Mouse (Mus musculus) liver, embryonic 15.5 days (tissue): ENCODE measurements around the gene Ube2n. TPM values are rescaled to one million over a fixed set of nuclear protein-coding genes. Genes with fewer than 3 reads are reported as not detected.

Experiments used
- ATAC-seq: fragments of 200-750 bp; cut with Nextera tagmentation; 2 replicates; pipeline ENCODE4 v1.8.0; 2017; ENCODE audit warnings: moderate number of reproducible peaks, mild to moderate bottlenecking, moderate library complexity; ENCODE audit not compliant: insufficient read depth
- H3K27ac ChIP-seq: fragments of 300-500 bp; sonication (generic); replicated peaks from 2 replicates; pipeline ENCODE4 v1.5.1; 2015; ENCODE audit warnings: mild to moderate bottlenecking, inconsistent platforms
- H3K27me3 ChIP-seq: fragments of 300-500 bp; sonication (generic); 2 replicates; pipeline ENCODE4 v1.6.1; 2015; ENCODE audit warnings: mild to moderate bottlenecking, inconsistent platforms
- H3K36me3 ChIP-seq: fragments of 300-500 bp; sonication (generic); replicated peaks from 2 replicates; pipeline ENCODE4 v1.6.1; 2015; ENCODE audit warnings: moderate library complexity, mild to moderate bottlenecking, inconsistent platforms
- H3K4me1 ChIP-seq: fragments of 300-500 bp; sonication (generic); replicated peaks from 2 replicates; pipeline ENCODE4 v1.6.1; 2015; ENCODE audit warnings: inconsistent platforms
- H3K4me2 ChIP-seq: fragments of 300-500 bp; sonication (generic); 2 replicates; pipeline ENCODE4 v1.6.1; 2015; ENCODE audit warnings: moderate library complexity, mild to moderate bottlenecking, inconsistent platforms
- H3K4me3 ChIP-seq: fragments of 300-500 bp; sonication (generic); replicated peaks from 2 replicates; pipeline ENCODE4 v1.5.1; 2015; ENCODE audit warnings: mild to moderate bottlenecking, inconsistent platforms
- H3K9ac ChIP-seq: fragments of 300-500 bp; sonication (generic); 2 replicates; pipeline ENCODE4 v1.6.1; 2015; ENCODE audit warnings: moderate library complexity, mild to moderate bottlenecking, inconsistent platforms
- H3K9me3 ChIP-seq: fragments of 300-500 bp; sonication (generic); replicated peaks from 2 replicates; pipeline ENCODE4 v1.6.1; 2016; ENCODE audit warnings: inconsistent platforms
- WGBS: fragments of 180-500 bp; shearing (Covaris S2); methylation state at CpG from one replicate; pipeline ENCODE4 v1.1.7; 2015; ENCODE audit warnings: mixed read lengths; ENCODE audit not compliant: insufficient replicate concordance; 5-methylcytosine and 5-hydroxymethylcytosine counted together
- polyA plus RNA-seq: library from polyadenylated mRNA; unstranded; fragments of >200 nt; fragmentation: Nextera tagmentation; extraction: Ambion mirVana; gene quantifications from 2 replicates; pipeline ENCODE4 v1.2.1, GENCODE M21; 2015

Ube2n gene
- polyA plus RNA-seq, result 124 and 132 TPM in 2 replicates

- Histone ChIP-seq H3K4me3 (peak within 1 kb of the TSS; percentile 100), H3K9ac (peak within 1 kb of the TSS; percentile 98), H3K4me2 (peak within 1 kb of the TSS; percentile 78), H3K4me1 (peaks cover 33% of the 10 kb centered on the region), H3K36me3 (no peaks in the 10 kb centered on the region; the same call in 1 of the 2 replicates), H3K27ac (peak within 1 kb of the TSS; percentile 97), H3K9me3 (no peaks in the 10 kb centered on the region), H3K27me3 (no peaks in the 10 kb centered on the region)
- peak; percentile 92 for ATAC-seq
- WGBS, result under 1% methylated on average over 74 of the region's 81 CpGs
These were observed at the start of gene Ube2n for GRCm38 (mm10) chr10:95514656-95515292. Gene Ube2n, plus strand, starts transcription at chr10:95515145.

GRCm38 (mm10) chr10:95465485-95465896 lies 49.5 kb upstream of the Ube2n start:
- no peaks in the 10 kb centered on the region for H3K27me3 ChIP-seq
- no peak overlapping the region for H3K4me2 ChIP-seq
- no peak overlapping the region for H3K4me3 ChIP-seq
- no peaks in the 10 kb centered on the region for H3K9me3 ChIP-seq
- H3K9ac ChIP-seq, result no peak overlapping the region
- no peaks in the 10 kb centered on the region for H3K36me3 ChIP-seq
- ATAC-seq, result no peak
- no peaks in the 10 kb centered on the region for H3K4me1 ChIP-seq
- WGBS, result 37% methylated on average over 4 of the region's 4 CpGs
- H3K27ac ChIP-seq, result no peak overlapping the region

DNA sequence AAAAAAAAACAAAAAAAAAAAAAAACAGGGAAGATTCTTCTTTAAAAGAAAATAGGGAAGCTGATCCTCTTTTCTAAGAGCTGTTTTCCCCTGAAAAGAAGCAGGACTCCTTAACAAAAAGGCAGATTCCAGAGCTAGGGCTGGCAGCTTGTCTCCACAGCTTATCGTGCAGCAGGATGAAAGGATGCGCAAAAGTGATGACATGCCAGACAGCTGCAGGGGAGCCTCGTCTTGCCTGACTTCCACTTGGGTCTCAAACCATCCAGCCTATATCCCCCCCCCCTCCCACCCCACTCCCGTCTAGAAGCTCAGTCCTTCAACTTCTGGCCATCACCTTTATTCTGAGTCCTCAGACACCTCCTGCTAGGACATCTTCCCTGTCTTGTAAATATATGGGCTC lies 46.1 kb upstream of the Ube2n start:
- H3K4me2 ChIP-seq, result no peak overlapping the region
- no peaks in the 10 kb centered on the region for H3K36me3 ChIP-seq
- no peaks in the 10 kb centered on the region for H3K4me1 ChIP-seq
- no peaks in the 10 kb centered on the region for H3K27me3 ChIP-seq
- WGBS, result 61% methylated on average over 4 of the region's 4 CpGs
- no peak overlapping the region for H3K27ac ChIP-seq
- no peak overlapping the region for H3K4me3 ChIP-seq
- H3K9ac ChIP-seq, result no peak overlapping the region
- ATAC-seq, result no peak
- H3K9me3 ChIP-seq, result no peaks in the 10 kb centered on the region

DNA sequence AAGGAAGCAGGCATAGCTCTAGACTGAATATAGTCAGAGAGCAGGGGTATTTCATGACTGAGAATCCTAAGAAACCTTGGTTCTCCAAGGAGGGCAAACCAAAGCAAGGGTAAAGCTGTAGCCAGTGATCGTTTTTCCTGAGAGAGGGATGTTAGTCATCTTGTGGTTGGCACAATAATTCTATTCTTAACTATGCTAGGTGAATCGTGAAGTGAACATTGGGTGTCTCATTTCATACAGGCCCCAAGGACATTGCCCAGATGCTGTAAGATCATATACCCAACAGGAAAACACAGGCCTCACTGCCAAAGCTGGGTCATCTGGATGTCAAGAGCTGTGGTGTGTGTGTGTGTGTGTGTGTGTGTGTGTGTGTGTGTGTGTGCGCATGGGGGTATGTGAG lies 43.8 kb upstream of the Ube2n start:
- WGBS, result 60% methylated on average over 3 of the region's 3 CpGs
- no peak for ATAC-seq
- Histone ChIP-seq H3K4me3 (no peak overlapping the region), H3K27me3 (no peaks in the 10 kb centered on the region), H3K9ac (no peak overlapping the region), H3K9me3 (no peaks in the 10 kb centered on the region), H3K36me3 (no peaks in the 10 kb centered on the region), H3K4me1 (no peaks in the 10 kb centered on the region), H3K4me2 (no peak overlapping the region), H3K27ac (no peak overlapping the region)

- Histone ChIP-seq H3K27ac (no peak overlapping the region), H3K4me3 (no peak overlapping the region), H3K9me3 (no peaks in the 10 kb centered on the region), H3K36me3 (no peaks in the 10 kb centered on the region), H3K4me1 (no peaks in the 10 kb centered on the region), H3K9ac (no peak overlapping the region), H3K27me3 (no peaks in the 10 kb centered on the region), H3K4me2 (no peak overlapping the region)
- ATAC-seq, result no peak
- 68% methylated on average over 11 of the region's 11 CpGs for WGBS
These were observed 42.9 kb upstream of the Ube2n start for GRCm38 (mm10) chr10:95471889-95472547.

- Histone ChIP-seq H3K4me3 (no peak overlapping the region), H3K27me3 (no peaks in the 10 kb centered on the region), H3K4me1 (no peaks in the 10 kb centered on the region), H3K9me3 (no peaks in the 10 kb centered on the region), H3K4me2 (no peak overlapping the region), H3K36me3 (peaks cover 3% of the 10 kb centered on the region; the same call in 1 of the 2 replicates), H3K9ac (no peak overlapping the region), H3K27ac (no peak overlapping the region)
- 11% methylated on average over 10 of the region's 10 CpGs for WGBS
- ATAC-seq, result no peak
These were observed 39.0 kb upstream of the Ube2n start for GRCm38 (mm10) chr10:95475923-95476322.

GRCm38 (mm10) chr10:95477516-95477915 lies 37.4 kb upstream of the Ube2n start:
- no peak overlapping the region for H3K27ac ChIP-seq
- H3K36me3 ChIP-seq, result peaks cover 13% of the 10 kb centered on the region
- H3K9me3 ChIP-seq, result no peaks in the 10 kb centered on the region
- ATAC-seq, result no peak
- H3K4me1 ChIP-seq, result no peaks in the 10 kb centered on the region
- WGBS, result 69% methylated on average over 11 of the region's 11 CpGs
- H3K4me2 ChIP-seq, result no peak overlapping the region
- H3K27me3 ChIP-seq, result no peaks in the 10 kb centered on the region
- no peak overlapping the region for H3K4me3 ChIP-seq
- no peak overlapping the region for H3K9ac ChIP-seq

DNA sequence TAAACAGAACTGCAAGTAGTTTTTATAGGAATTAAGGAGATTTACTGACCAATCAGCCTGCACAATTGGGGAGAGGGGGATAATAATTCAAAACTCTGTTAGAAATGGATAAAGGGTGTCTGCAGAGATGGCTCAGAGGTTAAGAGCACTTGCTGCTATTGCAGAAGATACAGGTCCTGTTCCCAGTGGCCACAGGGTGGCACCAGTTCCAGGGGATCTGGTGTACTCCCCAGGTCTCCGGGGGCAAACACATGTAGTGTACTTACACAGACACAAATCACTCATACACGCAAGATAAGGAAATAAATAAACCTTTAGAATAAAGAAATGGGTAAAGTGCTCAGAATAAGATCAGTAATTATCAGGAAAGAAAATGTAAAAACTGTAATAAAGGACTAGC lies 25.3 kb upstream of the Ube2n start:
- no peak for ATAC-seq
- H3K4me2 ChIP-seq, result no peak overlapping the region
- H3K9ac ChIP-seq, result no peak overlapping the region
- H3K36me3 ChIP-seq, result peaks cover 91% of the 10 kb centered on the region
- no peaks in the 10 kb centered on the region for H3K27me3 ChIP-seq
- 68% methylated on average over 2 of the region's 2 CpGs for WGBS
- no peaks in the 10 kb centered on the region for H3K4me1 ChIP-seq
- no peak overlapping the region for H3K4me3 ChIP-seq
- no peak overlapping the region for H3K27ac ChIP-seq
- H3K9me3 ChIP-seq, result no peaks in the 10 kb centered on the region

GRCm38 (mm10) chr10:95494268-95494667 lies 20.7 kb upstream of the Ube2n start:
- no peak overlapping the region for H3K4me3 ChIP-seq
- no peak overlapping the region for H3K27ac ChIP-seq
- no peak for ATAC-seq
- no peaks in the 10 kb centered on the region for H3K4me1 ChIP-seq
- H3K9me3 ChIP-seq, result no peaks in the 10 kb centered on the region
- no peaks in the 10 kb centered on the region for H3K27me3 ChIP-seq
- peaks cover 73% of the 10 kb centered on the region for H3K36me3 ChIP-seq
- WGBS, result 66% methylated on average over 5 of the region's 5 CpGs
- H3K4me2 ChIP-seq, result no peak overlapping the region
- H3K9ac ChIP-seq, result no peak overlapping the region

GRCm38 (mm10) chr10:95501033-95501432 lies 13.9 kb upstream of the Ube2n start:
- H3K4me1 ChIP-seq, result peaks cover 22% of the 10 kb centered on the region
- no peaks in the 10 kb centered on the region for H3K27me3 ChIP-seq
- H3K4me2 ChIP-seq, result peak overlapping the region; percentile 76
- no peaks in the 10 kb centered on the region for H3K9me3 ChIP-seq
- WGBS, result 2% methylated on average over 7 of the region's 7 CpGs
- peak overlapping the region; percentile 72; the same call in 1 of the 2 replicates for H3K27ac ChIP-seq
- no peak for ATAC-seq
- H3K36me3 ChIP-seq, result peaks cover 12% of the 10 kb centered on the region
- H3K4me3 ChIP-seq, result peak overlapping the region; percentile 97
- peak overlapping the region; percentile 84 for H3K9ac ChIP-seq

- WGBS, result under 1% methylated on average over 35 of the region's 35 CpGs
- H3K4me2 ChIP-seq, result peak within 1 kb of the TSS; percentile 76
- H3K4me1 ChIP-seq, result peaks cover 22% of the 10 kb centered on the region
- peaks cover 11% of the 10 kb centered on the region for H3K36me3 ChIP-seq
- no peaks in the 10 kb centered on the region for H3K27me3 ChIP-seq
- no peaks in the 10 kb centered on the region for H3K9me3 ChIP-seq
- ATAC-seq, result peak; percentile 92
- H3K4me3 ChIP-seq, result peak within 1 kb of the TSS; percentile 97
- peak within 1 kb of the TSS; percentile 84 for H3K9ac ChIP-seq
- peak within 1 kb of the TSS; percentile 72 for H3K27ac ChIP-seq
These were observed 13.4 kb upstream of the Ube2n start, which contains the start of gene Mrpl42 for GRCm38 (mm10) chr10:95501463-95502081. Gene Mrpl42, minus strand, starts transcription at chr10:95501940.
